Mouse (Mus musculus) hindbrain, embryonic 14.5 days (tissue): ENCODE results near the gene Gm21454. TPM values are rescaled to one million over a fixed set of nuclear protein-coding genes. Genes with fewer than 3 reads are reported as not detected.
"Not testable (repeated sequence)": the region's sequence is repeated elsewhere in the genome, so short reads cannot be mapped to it uniquely, and the experiment has no call there.

Experiments used
- ATAC-seq: fragments of 200-750 bp; cut with Nextera tagmentation; 2 replicates; pipeline ENCODE4 v1.8.0; 2017; ENCODE audit warnings: moderate number of reproducible peaks, mild to moderate bottlenecking, moderate TSS enrichment, moderate library complexity; ENCODE audit not compliant: low FRiP score
- DNase-seq: peaks from one replicate; pipeline ENCODE4 v3.0.0-alpha.2; 2015; ENCODE audit warnings: low spot score
- H3K27ac ChIP-seq: fragments of 300-500 bp; sonication (generic); 2 replicates; pipeline ENCODE4 v1.5.1; 2014; ENCODE audit warnings: mild to moderate bottlenecking, moderate library complexity
- H3K27me3 ChIP-seq: fragments of 300-500 bp; sonication (generic); 2 replicates; pipeline ENCODE4 v1.6.1; 2014; ENCODE audit warnings: mild to moderate bottlenecking, low read length, mixed read lengths; ENCODE audit not compliant: control insufficient read depth, insufficient read depth
- H3K36me3 ChIP-seq: fragments of 300-500 bp; sonication (generic); replicated peaks from 2 replicates; pipeline ENCODE4 v1.6.1; 2014; ENCODE audit not compliant: control insufficient read depth, insufficient read depth
- H3K4me1 ChIP-seq: fragments of 300-500 bp; sonication (generic); replicated peaks from 2 replicates; pipeline ENCODE4 v1.6.1; 2014; ENCODE audit warnings: antibody characterized with exemption, low read length, mixed read lengths; ENCODE audit not compliant: control insufficient read depth, insufficient read depth
- H3K4me2 ChIP-seq: fragments of 300-500 bp; sonication (generic); replicated peaks from 2 replicates; pipeline ENCODE4 v1.6.1; 2014; ENCODE audit warnings: mild to moderate bottlenecking, moderate library complexity
- H3K4me3 ChIP-seq: fragments of 300-500 bp; sonication (generic); replicated peaks from 2 replicates; pipeline ENCODE4 v1.5.1; 2014; ENCODE audit warnings: mild to moderate bottlenecking, low read length
- H3K9ac ChIP-seq: fragments of 300-500 bp; sonication (generic); 2 replicates; pipeline ENCODE4 v1.6.1; 2014
- H3K9me3 ChIP-seq: fragments of 300-500 bp; sonication (generic); 2 replicates; pipeline ENCODE4 v1.6.1; 2016; ENCODE audit warnings: low read length; ENCODE audit not compliant: control insufficient read depth
- WGBS: fragments of 180-500 bp; shearing (Covaris S2); extraction: QIAGEN DNeasy Blood & Tissue Kit; methylation state at CpG from one replicate; pipeline ENCODE4 v1.1.7; 2014; 5-methylcytosine and 5-hydroxymethylcytosine counted together
- polyA plus RNA-seq: library from polyadenylated mRNA; unstranded; fragments of >200 nt; fragmentation: Nextera tagmentation; extraction: Ambion mirVana; gene quantifications from 2 replicates; pipeline ENCODE4 v1.2.1, GENCODE M21; 2014

Gene Gm21454
- polyA plus RNA-seq = not detected in 2 replicates

DNA sequence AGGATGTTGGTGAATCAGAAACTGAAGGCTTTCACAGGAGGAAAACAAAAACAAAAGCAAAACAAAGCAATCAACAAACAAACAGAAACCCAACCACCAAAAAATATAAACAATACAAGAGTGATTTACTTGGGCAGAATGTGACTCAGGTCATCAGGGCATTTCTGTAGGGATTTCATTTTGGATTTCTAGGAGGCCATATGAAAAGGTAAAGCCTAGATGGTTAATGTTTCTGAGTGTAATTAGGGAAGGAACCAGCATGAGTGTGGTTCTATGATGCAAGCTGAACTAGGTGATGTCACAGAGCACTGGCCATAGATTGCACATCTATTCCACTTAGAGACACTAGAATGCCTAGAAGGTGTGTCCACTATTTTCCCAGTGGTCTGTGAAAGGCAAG is at the start of gene Gm21454, which contains the start of gene Gm21440:
Gene Gm21454, plus strand, starts transcription at position 352 of the 400 bp plus-strand sequence.
Gene Gm21440, plus strand, starts transcription at position 301 of the 400 bp plus-strand sequence.
- H3K4me2 ChIP-seq, DNase-seq, H3K9ac ChIP-seq, H3K4me1 ChIP-seq, H3K27ac ChIP-seq, H3K9me3 ChIP-seq, H3K27me3 ChIP-seq, H3K36me3 ChIP-seq, H3K4me3 ChIP-seq, ATAC-seq: not testable (repeated sequence)

DNA sequence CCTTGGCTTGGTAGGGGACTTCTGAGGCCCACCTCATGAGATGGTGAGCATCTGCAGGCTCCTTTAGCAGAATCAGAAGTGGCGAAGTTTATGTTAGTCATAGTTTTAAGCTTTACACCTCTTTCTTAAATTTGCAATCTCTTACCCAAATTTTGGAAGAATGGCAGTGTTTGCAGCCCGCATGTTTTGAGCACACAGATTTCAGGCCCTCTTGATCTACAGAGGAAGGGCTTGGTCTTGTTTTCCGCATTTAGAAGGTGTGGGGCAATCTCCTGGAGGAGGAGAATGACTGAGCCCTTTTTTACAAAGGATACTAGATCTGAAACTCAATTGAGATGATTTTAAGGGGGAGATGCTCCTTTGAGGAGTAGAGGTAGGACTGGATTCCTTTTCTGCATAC is 28.4 kb upstream of the Gm21454 start, which contains the start of gene Gm21828:
Gene Gm21828, minus strand, starts transcription at position 101 of the 400 bp plus-strand sequence.
- H3K36me3 ChIP-seq, H3K27ac ChIP-seq, H3K9ac ChIP-seq, DNase-seq, ATAC-seq, H3K27me3 ChIP-seq, H3K4me1 ChIP-seq, H3K4me2 ChIP-seq, H3K4me3 ChIP-seq, H3K9me3 ChIP-seq: not testable (repeated sequence)
- no CpG with 5 or more reads among the region's 3 CpGs for WGBS

- H3K4me3 ChIP-seq, H3K4me1 ChIP-seq, H3K4me2 ChIP-seq, DNase-seq, H3K27me3 ChIP-seq, ATAC-seq, H3K9ac ChIP-seq, H3K36me3 ChIP-seq, H3K27ac ChIP-seq, H3K9me3 ChIP-seq: not testable (repeated sequence)
- WGBS = no CpG with 5 or more reads among the region's 3 CpGs
Observed at GRCm38 (mm10) chrY:13348963-13349362, 96.7 kb downstream of the Gm21454 start, which contains the start of gene Gm21725. Gene Gm21725, minus strand, starts transcription at chrY:13349063.

Other genes starting within 250 kb of the Gm21454 start
- not detected in 2 replicates for gene Gm20807, start 209.6 kb upstream of the Gm21454 start, polyA plus RNA-seq
- gene Gm21891, start 119.0 kb upstream of the Gm21454 start, polyA plus RNA-seq = not detected in 2 replicates
- gene Gm21425, start 90.5 kb upstream of the Gm21454 start, polyA plus RNA-seq = not detected in 2 replicates
- not detected in 2 replicates for gene Gm21828, start 28.5 kb upstream of the Gm21454 start, polyA plus RNA-seq
- not detected in 2 replicates for gene Gm21440, start 51 bp upstream of the Gm21454 start, polyA plus RNA-seq
- gene Gm21725, start 96.6 kb downstream of the Gm21454 start, polyA plus RNA-seq = not detected in 2 replicates
- not detected in 2 replicates for gene Gm21866, start 213.1 kb downstream of the Gm21454 start, polyA plus RNA-seq
- not detected in 2 replicates for gene Gm20773, start 241.6 kb downstream of the Gm21454 start, polyA plus RNA-seq